Mouse (Mus musculus) stomach, postnatal 0 days (tissue): ENCODE results near the gene P2rx7.

ENCODE experiments used
- CTCF ChIP-seq: IDR thresholded peaks from 2 replicates; pipeline ENCODE4 v1.5.1; 2016; ENCODE audit warnings: antibody characterized with exemption, low read depth, mild to moderate bottlenecking, moderate library complexity
- EP300 ChIP-seq: optimal IDR thresholded peaks from 2 replicates; pipeline ENCODE3; 2016; ENCODE audit warnings: antibody characterized with exemption

DNA sequence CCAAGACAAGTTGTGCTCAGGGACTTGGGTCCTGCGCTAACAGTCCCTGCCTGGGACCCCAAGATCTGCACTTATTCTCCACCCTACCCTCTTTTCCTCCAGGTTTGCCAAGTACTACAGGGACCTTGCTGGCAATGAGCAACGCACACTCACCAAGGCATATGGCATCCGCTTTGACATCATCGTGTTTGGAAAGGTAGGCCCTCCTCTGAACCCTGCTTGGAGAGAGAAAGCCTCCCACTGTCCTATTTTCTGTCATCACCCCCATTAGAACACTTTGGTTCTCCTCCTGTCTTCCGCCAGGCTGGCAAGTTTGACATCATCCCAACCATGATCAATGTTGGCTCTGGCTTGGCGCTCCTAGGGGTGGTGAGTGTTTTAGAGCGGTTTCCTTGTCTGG lies 83.4 kb downstream of the P2rx7 start:
- TF ChIP-seq CTCF (no peak), EP300 (no peak)
